Mouse (Mus musculus) lung, postnatal 0 days (tissue): ENCODE data around the gene Gm10964. TPM values are rescaled to one million over a fixed set of nuclear protein-coding genes. Genes with fewer than 3 reads are reported as not detected.

Experiments used
- ATAC-seq: fragments of 200-750 bp; cut with Nextera tagmentation; 2 replicates; pipeline ENCODE4 v1.8.0; 2017; ENCODE audit warnings: moderate library complexity
- DNase-seq: peaks from one replicate; pipeline ENCODE4 v3.0.0-alpha.2; 2016; ENCODE audit warnings: low spot score
- H3K27ac ChIP-seq: fragments of 300-500 bp; sonication (generic); 2 replicates; pipeline ENCODE4 v1.5.1; 2014; ENCODE audit warnings: antibody characterized with exemption, mild to moderate bottlenecking, low read length, mixed read lengths
- H3K27me3 ChIP-seq: fragments of 300-500 bp; sonication (generic); replicated peaks from 2 replicates; pipeline ENCODE4 v1.6.1; 2014; ENCODE audit warnings: low read length, mixed read lengths; ENCODE audit not compliant: insufficient read depth
- H3K36me3 ChIP-seq: fragments of 300-500 bp; sonication (generic); 2 replicates; pipeline ENCODE4 v1.6.1; 2014; ENCODE audit warnings: low read length, mixed read lengths; ENCODE audit not compliant: insufficient read depth
- H3K4me1 ChIP-seq: fragments of 300-500 bp; sonication (generic); 2 replicates; pipeline ENCODE4 v1.6.1; 2014; ENCODE audit warnings: antibody characterized with exemption, low read depth, low read length, mixed read lengths; ENCODE audit not compliant: insufficient read depth
- H3K4me2 ChIP-seq: fragments of 300-500 bp; sonication (generic); replicated peaks from 2 replicates; pipeline ENCODE4 v1.6.1; 2014; ENCODE audit warnings: low read depth, mild to moderate bottlenecking, low read length, moderate library complexity, mixed read lengths
- H3K4me3 ChIP-seq: fragments of 300-500 bp; sonication (generic); 2 replicates; pipeline ENCODE4 v1.5.1; 2014; ENCODE audit warnings: low read depth, low read length
- H3K9ac ChIP-seq: fragments of 300-500 bp; sonication (generic); replicated peaks from 2 replicates; pipeline ENCODE4 v1.6.1; 2014; ENCODE audit warnings: low read depth, mild to moderate bottlenecking
- H3K9me3 ChIP-seq: fragments of 300-500 bp; sonication (generic); 2 replicates; pipeline ENCODE4 v1.6.1; 2016; ENCODE audit warnings: low read length, mixed read lengths
- CTCF ChIP-seq: IDR thresholded peaks from 2 replicates; pipeline ENCODE4 v1.5.1; 2016; ENCODE audit warnings: antibody characterized with exemption, mild to moderate bottlenecking
- EP300 ChIP-seq: IDR thresholded peaks from 2 replicates; pipeline ENCODE4 v1.6.1; 2016; ENCODE audit warnings: antibody characterized with exemption, mild to moderate bottlenecking, control low read depth
- WGBS: fragments of 180-500 bp; shearing (Covaris S2); extraction: QIAGEN DNeasy Blood & Tissue Kit; methylation state at CpG from one replicate; pipeline ENCODE4 v1.1.7; 2014; 5-methylcytosine and 5-hydroxymethylcytosine counted together
- polyA plus RNA-seq: library from polyadenylated mRNA; unstranded; fragments of >200 nt; fragmentation: Nextera tagmentation; extraction: Ambion mirVana; gene quantifications from 2 replicates; pipeline ENCODE4 v1.2.1, GENCODE M21; 2015

Gm10964 gene
- polyA plus RNA-seq, 1 experiment from 2014 or later, result not detected

GRCm38 (mm10) chr3:103751558-103751957 is 12.4 kb downstream of the Gm10964 start:
- 85% methylated on average over 2 of the region's 2 CpGs for WGBS

GRCm38 (mm10) chr3:103755351-103755750 is 16.2 kb downstream of the Gm10964 start:
- no peak for ATAC-seq
- H3K9ac ChIP-seq, result no peak overlapping the region
- no peaks in the 10 kb centered on the region for H3K4me1 ChIP-seq
- H3K4me3 ChIP-seq, result no peak overlapping the region
- TF ChIP-seq CTCF, result no peak
- no peak for TF ChIP-seq EP300
- no peak overlapping the region for H3K27ac ChIP-seq
- H3K36me3 ChIP-seq, result peaks cover 67% of the 10 kb centered on the region
- no peak overlapping the region for H3K4me2 ChIP-seq
- WGBS, result 52% methylated on average over 3 of the region's 3 CpGs
- no peaks in the 10 kb centered on the region for H3K27me3 ChIP-seq
- DNase-seq, result no peak
- no peaks in the 10 kb centered on the region for H3K9me3 ChIP-seq

More at GRCm38 (mm10) chr3:103751558-103751957, 12.4 kb downstream of the Gm10964 start:
- ATAC-seq (no peak), DNase-seq (no peak)
- peaks cover 74% of the 10 kb centered on the region for H3K36me3 ChIP-seq
- no peaks in the 10 kb centered on the region for H3K27me3 ChIP-seq
- no peak overlapping the region for H3K4me2 ChIP-seq
- H3K9me3 ChIP-seq, result no peaks in the 10 kb centered on the region
- TF ChIP-seq EP300 (no peak), CTCF (no peak)
- no peak overlapping the region for H3K9ac ChIP-seq
- no peak overlapping the region for H3K4me3 ChIP-seq
- no peak overlapping the region for H3K27ac ChIP-seq
- H3K4me1 ChIP-seq, result no peaks in the 10 kb centered on the region

GRCm38 (mm10) chr3:103756920-103757319 is 17.8 kb downstream of the Gm10964 start:
- ATAC-seq (no peak), DNase-seq (no peak)
- TF ChIP-seq CTCF (no peak), EP300 (no peak)
- H3K27ac ChIP-seq, result no peak overlapping the region
- H3K27me3 ChIP-seq, result no peaks in the 10 kb centered on the region
- no peaks in the 10 kb centered on the region for H3K9me3 ChIP-seq
- WGBS, result 78% methylated on average over 2 of the region's 2 CpGs
- H3K4me3 ChIP-seq, result no peak overlapping the region
- no peak overlapping the region for H3K4me2 ChIP-seq
- H3K9ac ChIP-seq, result no peak overlapping the region
- peaks cover 59% of the 10 kb centered on the region for H3K36me3 ChIP-seq
- no peaks in the 10 kb centered on the region for H3K4me1 ChIP-seq

GRCm38 (mm10) chr3:103758456-103758855 is 19.3 kb downstream of the Gm10964 start:
- Histone ChIP-seq H3K27me3 (no peaks in the 10 kb centered on the region), H3K27ac (no peak overlapping the region), H3K4me2 (no peak overlapping the region), H3K9me3 (no peaks in the 10 kb centered on the region), H3K4me1 (no peaks in the 10 kb centered on the region), H3K4me3 (no peak overlapping the region), H3K36me3 (peaks cover 58% of the 10 kb centered on the region), H3K9ac (no peak overlapping the region)
- WGBS, result 90% methylated on average over 7 of the region's 7 CpGs
- DNase-seq (no peak), ATAC-seq (no peak)
- TF ChIP-seq EP300, result no peak
- TF ChIP-seq CTCF, result no peak

GRCm38 (mm10) chr3:103759261-103759970 is 20.2 kb downstream of the Gm10964 start:
- DNase-seq (no peak), ATAC-seq (no peak)
- TF ChIP-seq CTCF (no peak), EP300 (no peak)
- 79% methylated on average over 5 of the region's 5 CpGs for WGBS
- no peaks in the 10 kb centered on the region for H3K4me1 ChIP-seq
- H3K9me3 ChIP-seq, result no peaks in the 10 kb centered on the region
- H3K4me2 ChIP-seq, result no peak overlapping the region
- no peaks in the 10 kb centered on the region for H3K27me3 ChIP-seq
- no peak overlapping the region for H3K27ac ChIP-seq
- no peak overlapping the region for H3K4me3 ChIP-seq
- H3K9ac ChIP-seq, result no peak overlapping the region
- H3K36me3 ChIP-seq, result peaks cover 57% of the 10 kb centered on the region

- Histone ChIP-seq H3K9ac (no peak overlapping the region), H3K9me3 (no peaks in the 10 kb centered on the region), H3K4me2 (no peak overlapping the region), H3K4me1 (peaks cover 12% of the 10 kb centered on the region), H3K27me3 (no peaks in the 10 kb centered on the region), H3K36me3 (peaks cover 26% of the 10 kb centered on the region), H3K27ac (no peak overlapping the region), H3K4me3 (no peak overlapping the region)
- 71% methylated on average over 3 of the region's 3 CpGs for WGBS
- TF ChIP-seq CTCF (no peak), EP300 (peak; percentile 81)
- DNase-seq (peak; percentile 57), ATAC-seq (peak; percentile 52)
Observed at GRCm38 (mm10) chr3:103766789-103767188, 27.6 kb downstream of the Gm10964 start.
